Mouse (Mus musculus) thymus, adult 2 months (tissue): ENCODE data around the gene Ruvbl2. TPM values are rescaled to one million over a fixed set of nuclear protein-coding genes. Genes with fewer than 3 reads are reported as not detected.

ENCODE experiments used
- DNase-seq: peaks from one replicate; pipeline ENCODE4 v3.0.0; 2021
- H3K27ac ChIP-seq: fragments of 200-500 bp; 2 replicates; pipeline ENCODE4 v1.5.1; 2012; ENCODE audit warnings: low read length, control low read depth; ENCODE audit not compliant: control insufficient read depth, insufficient read depth
- H3K27me3 ChIP-seq: fragments of 200-500 bp; 2 replicates; pipeline ENCODE4 v1.6.1; 2012; ENCODE audit warnings: mild to moderate bottlenecking, low read length, moderate library complexity, mixed read lengths; ENCODE audit not compliant: control insufficient read depth, insufficient read depth
- H3K36me3 ChIP-seq: fragments of 200-500 bp; 2 replicates; pipeline ENCODE4 v1.6.1; 2012; ENCODE audit warnings: mild to moderate bottlenecking, low read length, moderate library complexity; ENCODE audit not compliant: control insufficient read depth, insufficient read depth
- H3K4me1 ChIP-seq: fragments of 200-500 bp; replicated peaks from 2 replicates; pipeline ENCODE4 v1.6.1; 2012; ENCODE audit warnings: low read length; ENCODE audit not compliant: control insufficient read depth, insufficient read depth
- H3K4me3 ChIP-seq: fragments of 200-500 bp; 2 replicates; pipeline ENCODE4 v1.5.1; 2012; ENCODE audit warnings: mild to moderate bottlenecking, low read length, control low read depth, moderate library complexity; ENCODE audit not compliant: control insufficient read depth, insufficient read depth
- CTCF ChIP-seq: fragments of 200-500 bp; IDR thresholded peaks from 2 replicates; pipeline ENCODE4 v1.5.1; 2012; ENCODE audit warnings: mild to moderate bottlenecking, control low read depth, low read length, moderate library complexity, borderline replicate concordance; ENCODE audit not compliant: control insufficient read depth, poor library complexity, insufficient read depth; ENCODE audit errors: extremely low read depth
- POLR2A ChIP-seq: fragments of 200-500 bp; IDR thresholded peaks from 2 replicates; pipeline ENCODE4 v1.6.1; 2012; ENCODE audit warnings: mild to moderate bottlenecking, low read length, control low read depth, moderate library complexity; ENCODE audit not compliant: control insufficient read depth, poor library complexity, insufficient read depth; ENCODE audit errors: extremely low read depth
- WGBS: fragments of 180-500 bp; shearing (Covaris S2); methylation state at CpG from one replicate; pipeline ENCODE4 v1.1.7; 2018; 5-methylcytosine and 5-hydroxymethylcytosine counted together
- polyA plus RNA-seq: library from polyadenylated mRNA; depleted of rRNA; stranded (reverse); fragments of >200 nt; gene quantifications from 2 replicates; pipeline ENCODE4 v1.2.3, GENCODE M21; 2012

Ruvbl2 gene
- polyA plus RNA-seq, 1 experiment = 124 TPM

DNA sequence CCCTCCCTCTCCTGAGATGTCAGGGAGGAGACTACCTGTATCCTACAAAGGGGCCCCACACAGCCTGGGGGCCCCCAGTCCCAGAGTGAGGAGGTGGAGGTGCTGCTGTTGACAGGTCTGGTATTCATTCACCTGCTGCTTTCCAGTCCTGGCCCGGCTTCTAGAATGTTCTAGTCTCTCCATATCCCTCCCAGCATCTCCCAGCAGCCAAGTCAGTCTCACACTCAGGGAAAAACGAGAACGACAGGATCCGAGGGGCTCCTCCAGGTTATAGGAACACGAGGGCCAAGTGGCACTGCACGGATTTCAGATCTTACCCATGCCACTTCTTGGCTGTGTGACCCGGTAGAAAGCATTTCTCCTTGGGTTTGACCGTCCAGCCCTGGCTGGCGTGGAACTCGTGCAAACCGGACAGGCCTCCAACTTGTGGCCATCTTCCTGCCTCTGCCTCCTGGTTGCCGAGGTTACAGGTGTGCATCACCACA lies 23.1 kb downstream of the Ruvbl2 start:
- H3K27me3 ChIP-seq = peaks cover 23% of the 10 kb centered on the region
- TF ChIP-seq CTCF (no peak), POLR2A (no peak)
- 27% methylated on average over 12 of the region's 12 CpGs for WGBS
- no peaks in the 10 kb centered on the region for H3K36me3 ChIP-seq
- no peak for DNase-seq
- no peak overlapping the region for H3K4me3 ChIP-seq
- peaks cover 27% of the 10 kb centered on the region for H3K4me1 ChIP-seq
- no peak overlapping the region for H3K27ac ChIP-seq

DNA sequence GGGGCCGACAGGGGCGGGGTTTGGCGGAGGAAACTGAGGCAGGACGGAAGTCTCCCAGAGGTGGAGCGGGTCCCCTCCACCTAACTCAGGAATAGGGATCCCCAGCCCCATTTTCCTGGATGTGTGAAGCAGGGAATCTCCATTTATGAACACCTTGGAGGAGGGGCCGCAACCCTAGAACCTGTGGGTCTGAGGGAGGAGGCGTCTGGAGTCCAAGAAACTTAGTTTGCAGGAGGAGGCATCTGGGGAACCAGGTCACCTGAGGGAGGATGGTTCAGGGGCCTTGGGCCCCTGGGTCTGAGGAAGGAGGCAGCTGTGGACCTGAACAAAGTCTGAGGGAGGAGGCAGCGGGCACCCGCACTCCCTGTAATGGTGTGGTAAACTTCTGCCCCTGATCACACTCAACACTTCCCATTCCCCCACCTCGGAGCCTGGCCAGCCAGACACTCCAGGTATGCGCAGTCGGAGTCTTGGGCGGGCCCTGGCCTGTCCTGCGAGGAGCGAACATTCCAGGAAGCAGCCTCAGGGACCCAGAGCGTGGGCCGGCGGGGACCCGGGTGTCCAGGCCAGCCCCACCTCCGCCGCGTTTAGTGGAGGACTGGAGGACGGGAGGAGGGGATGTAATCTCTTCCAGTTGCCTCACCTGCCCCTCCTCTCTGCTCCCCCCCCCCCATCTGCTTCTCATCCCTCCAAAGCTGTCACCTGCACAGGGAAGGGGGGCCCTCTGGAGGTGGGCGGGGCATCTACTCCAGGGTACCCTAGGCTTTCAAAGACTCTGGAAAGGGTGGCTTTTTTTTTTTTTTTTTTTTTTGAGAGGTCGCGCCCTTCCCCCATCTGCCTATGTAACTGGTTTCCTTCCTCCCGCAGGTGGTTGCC lies 23.8 kb downstream of the Ruvbl2 start:
- 3% methylated on average over 27 of the region's 27 CpGs for WGBS
- Histone ChIP-seq H3K27ac (no peak overlapping the region), H3K4me1 (peaks cover 27% of the 10 kb centered on the region), H3K27me3 (peaks cover 23% of the 10 kb centered on the region), H3K4me3 (peak overlapping the region; percentile 32), H3K36me3 (no peaks in the 10 kb centered on the region)
- no peak for DNase-seq
- TF ChIP-seq POLR2A = no peak
- TF ChIP-seq CTCF = no peak

- DNase-seq = no peak
- no peak within 1 kb of the TSS for H3K27ac ChIP-seq
- H3K27me3 ChIP-seq = peaks cover 22% of the 10 kb centered on the region
These were observed 24.6 kb downstream of the Ruvbl2 start, which contains the start of gene Ntf5 for GRCm38 (mm10) chr7:45413113-45413863. Gene Ntf5 (plus strand): TSS chr7:45413695.

DNA sequence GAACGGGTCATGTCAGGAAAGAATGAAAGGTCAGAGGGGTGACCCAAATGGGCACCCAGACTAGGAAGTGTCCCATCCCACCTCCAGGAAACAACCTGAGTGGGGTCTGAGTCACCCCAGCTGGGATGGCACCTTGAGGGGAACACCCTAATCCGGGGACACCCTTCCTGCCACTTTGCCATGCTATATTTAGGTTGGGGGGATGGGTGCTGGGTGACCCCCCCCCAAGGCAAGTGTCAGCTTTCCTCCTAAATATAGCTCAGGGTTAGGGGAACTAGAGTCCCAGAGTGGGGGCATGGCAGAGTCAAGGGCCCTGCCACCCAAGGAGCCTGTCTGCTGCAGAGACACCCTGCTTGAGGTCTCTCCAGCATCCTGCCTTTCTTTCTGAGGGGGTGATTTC lies 25.5 kb downstream of the Ruvbl2 start:
- Histone ChIP-seq H3K36me3 (no peaks in the 10 kb centered on the region), H3K4me3 (no peak overlapping the region), H3K4me1 (peaks cover 27% of the 10 kb centered on the region), H3K27ac (no peak overlapping the region), H3K27me3 (peaks cover 18% of the 10 kb centered on the region)
- no peak for DNase-seq
- whole genome bisulfite sequencing = 51% methylated on average over 2 of the region's 2 CpGs
- no peak for TF ChIP-seq POLR2A
- no peak for TF ChIP-seq CTCF

More at GRCm38 (mm10) chr7:45413113-45413863, 24.6 kb downstream of the Ruvbl2 start, which contains the start of gene Ntf5:
- Histone ChIP-seq H3K4me1 (peaks cover 27% of the 10 kb centered on the region), H3K36me3 (no peaks in the 10 kb centered on the region), H3K4me3 (peak within 1 kb of the TSS; percentile 32)
- TF ChIP-seq CTCF (no peak), POLR2A (no peak)
- 9% methylated on average over 45 of the region's 45 CpGs for WGBS

- TF ChIP-seq POLR2A (no peak), CTCF (no peak)
- no peak for DNase-seq
- H3K36me3 ChIP-seq = no peaks in the 10 kb centered on the region
- no peak overlapping the region for H3K4me3 ChIP-seq
- peaks cover 25% of the 10 kb centered on the region for H3K27me3 ChIP-seq
- H3K4me1 ChIP-seq = peaks cover 20% of the 10 kb centered on the region
- no peak overlapping the region for H3K27ac ChIP-seq
- 91% methylated on average over 8 of the region's 8 CpGs for WGBS
These were observed 28.3 kb downstream of the Ruvbl2 start for GRCm38 (mm10) chr7:45409497-45410163.

- H3K4me1 ChIP-seq = peaks cover 14% of the 10 kb centered on the region
- H3K27me3 ChIP-seq = peaks cover 25% of the 10 kb centered on the region
- TF ChIP-seq CTCF = no peak
- no peak for TF ChIP-seq POLR2A
- H3K4me3 ChIP-seq = no peak overlapping the region
- no peak overlapping the region for H3K27ac ChIP-seq
- no peak for DNase-seq
- WGBS = 93% methylated on average over 17 of the region's 17 CpGs
- no peaks in the 10 kb centered on the region for H3K36me3 ChIP-seq
These were observed 28.9 kb downstream of the Ruvbl2 start for GRCm38 (mm10) chr7:45408949-45409348.
